Mouse (Mus musculus) hindbrain, embryonic 13.5 days (tissue): ENCODE results near the gene Arl5c. TPM values are rescaled to one million over a fixed set of nuclear protein-coding genes. Genes with fewer than 3 reads are reported as not detected.

ENCODE experiments used
- ATAC-seq: fragments of 200-750 bp; cut with Nextera tagmentation; 2 replicates; pipeline ENCODE4 v1.8.0; 2017; ENCODE audit warnings: moderate TSS enrichment; ENCODE audit not compliant: low FRiP score
- H3K27ac ChIP-seq: fragments of 300-500 bp; sonication (generic); 2 replicates; pipeline ENCODE4 v1.5.1; 2015; ENCODE audit warnings: inconsistent platforms, mild to moderate bottlenecking, moderate library complexity
- H3K27me3 ChIP-seq: fragments of 300-500 bp; sonication (generic); 2 replicates; pipeline ENCODE4 v1.6.1; 2015; ENCODE audit warnings: mild to moderate bottlenecking, inconsistent platforms
- H3K36me3 ChIP-seq: fragments of 300-500 bp; sonication (generic); 2 replicates; pipeline ENCODE4 v1.6.1; 2015; ENCODE audit warnings: mild to moderate bottlenecking, inconsistent platforms
- H3K4me1 ChIP-seq: fragments of 300-500 bp; sonication (generic); replicated peaks from 2 replicates; pipeline ENCODE4 v1.6.1; 2015; ENCODE audit warnings: inconsistent platforms
- H3K4me2 ChIP-seq: fragments of 300-500 bp; sonication (generic); 2 replicates; pipeline ENCODE4 v1.6.1; 2015; ENCODE audit warnings: inconsistent platforms, mild to moderate bottlenecking, moderate library complexity
- H3K4me3 ChIP-seq: fragments of 300-500 bp; sonication (generic); 2 replicates; pipeline ENCODE4 v1.5.1; 2015; ENCODE audit warnings: mild to moderate bottlenecking, inconsistent platforms
- H3K9ac ChIP-seq: fragments of 300-500 bp; sonication (generic); 2 replicates; pipeline ENCODE4 v1.6.1; 2015; ENCODE audit warnings: mild to moderate bottlenecking, inconsistent platforms
- H3K9me3 ChIP-seq: fragments of 300-500 bp; sonication (generic); 2 replicates; pipeline ENCODE4 v1.6.1; 2016; ENCODE audit warnings: inconsistent platforms
- WGBS: fragments of 180-500 bp; shearing (Covaris S2); methylation state at CpG from one replicate; pipeline ENCODE4 v1.1.7; 2015; 5-methylcytosine and 5-hydroxymethylcytosine counted together
- polyA plus RNA-seq: library from polyadenylated mRNA; unstranded; fragments of >200 nt; fragmentation: Nextera tagmentation; extraction: Ambion mirVana; gene quantifications from 2 replicates; pipeline ENCODE4 v1.2.1, GENCODE M21; 2015

Gene Arl5c
- polyA plus RNA-seq, 1 experiment from 2014 or later, result 10.7 TPM

DNA sequence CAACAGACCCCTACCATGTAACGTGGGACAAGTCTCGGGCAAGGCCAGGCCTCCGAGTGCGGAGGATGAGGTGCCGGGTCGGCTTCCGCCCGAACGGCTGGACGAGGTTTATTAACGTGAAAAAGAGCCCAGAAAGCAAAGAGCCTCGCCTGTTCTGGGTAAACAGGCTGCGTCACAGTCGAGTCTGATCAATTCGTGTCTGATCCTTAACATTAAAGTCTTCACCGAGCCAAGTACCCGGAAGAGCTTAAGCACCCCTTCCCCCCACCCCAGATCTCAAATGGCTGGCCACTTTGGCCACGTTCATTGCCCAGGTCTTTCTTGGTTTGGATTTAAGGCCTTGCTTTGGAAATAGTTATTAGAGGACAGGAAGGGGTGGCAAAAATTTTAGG is 31.3 kb upstream of the Arl5c start:
- H3K9me3 ChIP-seq, result no peaks in the 10 kb centered on the region
- peak overlapping the region; percentile 99 for H3K4me3 ChIP-seq
- peak overlapping the region; percentile 95 for H3K27ac ChIP-seq
- peaks cover 33% of the 10 kb centered on the region for H3K36me3 ChIP-seq
- ATAC-seq, result no peak
- peak overlapping the region; percentile 100 for H3K9ac ChIP-seq
- WGBS, result under 1% methylated on average over 18 of the region's 18 CpGs
- H3K27me3 ChIP-seq, result no peaks in the 10 kb centered on the region
- H3K4me1 ChIP-seq, result peaks cover 32% of the 10 kb centered on the region
- H3K4me2 ChIP-seq, result peak overlapping the region; percentile 97

DNA sequence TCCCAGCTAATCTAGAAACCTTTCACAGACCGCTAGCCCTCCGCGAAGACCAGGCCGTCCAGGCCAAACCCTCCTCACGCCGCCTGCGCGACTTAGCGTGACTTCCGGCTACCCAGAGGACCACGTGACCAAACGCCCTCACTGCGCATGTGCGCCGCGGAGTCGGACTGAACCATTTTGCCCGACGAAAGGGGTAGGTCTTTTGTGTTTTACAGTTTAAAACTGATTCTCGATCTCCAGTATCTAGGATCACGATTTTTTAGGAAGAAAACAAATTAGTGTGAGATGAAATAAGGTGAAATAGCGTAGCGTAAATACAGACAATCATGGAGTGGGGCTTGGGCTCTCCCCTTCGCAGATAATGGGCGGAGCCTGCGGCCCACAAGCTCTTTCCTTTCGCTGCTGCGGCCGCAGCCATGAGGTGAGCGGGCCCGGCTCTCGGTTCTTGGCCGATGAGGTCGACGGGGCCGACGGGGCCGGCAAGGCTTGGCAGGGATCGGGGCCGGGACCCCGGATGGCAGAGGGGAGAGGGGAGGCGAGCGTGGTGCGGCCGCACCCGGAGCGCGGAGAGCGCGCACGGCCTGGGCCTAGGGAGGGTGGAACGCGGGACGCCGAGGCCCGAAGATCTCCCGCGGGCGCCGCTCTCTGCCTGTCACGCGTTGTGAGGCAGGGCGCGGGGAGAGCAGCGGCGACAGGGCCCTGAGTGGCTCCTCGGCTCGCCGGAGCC is 30.8 kb upstream of the Arl5c start, which contains the start of gene Rpl19:
Rpl19 (plus strand) TSS at position 141 of the 727 bp plus-strand sequence.
- peak; percentile 65 for ATAC-seq
- H3K9me3 ChIP-seq, result no peaks in the 10 kb centered on the region
- H3K9ac ChIP-seq, result peak within 1 kb of the TSS; percentile 100
- peaks cover 29% of the 10 kb centered on the region for H3K4me1 ChIP-seq
- peak within 1 kb of the TSS; percentile 97 for H3K4me2 ChIP-seq
- no peaks in the 10 kb centered on the region for H3K27me3 ChIP-seq
- H3K27ac ChIP-seq, result peak within 1 kb of the TSS; percentile 95
- peaks cover 33% of the 10 kb centered on the region for H3K36me3 ChIP-seq
- peak within 1 kb of the TSS; percentile 99 for H3K4me3 ChIP-seq
- WGBS, result 1% methylated on average over 65 of the region's 69 CpGs

DNA sequence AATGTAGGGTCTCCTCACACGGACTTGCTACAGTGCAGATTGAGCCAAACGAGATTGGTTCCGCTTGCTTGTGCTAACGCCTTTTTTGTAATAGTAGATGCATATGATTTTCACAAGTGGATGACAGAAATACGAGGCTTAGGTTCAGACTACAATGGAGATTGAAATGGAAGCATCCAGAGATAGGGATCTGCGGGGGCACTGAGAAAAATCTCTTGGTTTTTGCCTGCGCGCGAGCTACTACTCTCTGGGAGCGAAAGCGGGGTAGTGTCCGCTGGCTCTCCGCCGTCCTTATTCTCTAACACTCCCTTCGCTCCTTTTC is 30.2 kb upstream of the Arl5c start:
- Histone ChIP-seq H3K27ac (peak overlapping the region; percentile 95), H3K4me2 (peak overlapping the region; percentile 97), H3K4me1 (peaks cover 33% of the 10 kb centered on the region), H3K4me3 (peak overlapping the region; percentile 99), H3K9ac (peak overlapping the region; percentile 100), H3K36me3 (peaks cover 31% of the 10 kb centered on the region), H3K9me3 (no peaks in the 10 kb centered on the region), H3K27me3 (no peaks in the 10 kb centered on the region)
- 5% methylated on average over 15 of the region's 15 CpGs for WGBS
- ATAC-seq, result no peak

DNA sequence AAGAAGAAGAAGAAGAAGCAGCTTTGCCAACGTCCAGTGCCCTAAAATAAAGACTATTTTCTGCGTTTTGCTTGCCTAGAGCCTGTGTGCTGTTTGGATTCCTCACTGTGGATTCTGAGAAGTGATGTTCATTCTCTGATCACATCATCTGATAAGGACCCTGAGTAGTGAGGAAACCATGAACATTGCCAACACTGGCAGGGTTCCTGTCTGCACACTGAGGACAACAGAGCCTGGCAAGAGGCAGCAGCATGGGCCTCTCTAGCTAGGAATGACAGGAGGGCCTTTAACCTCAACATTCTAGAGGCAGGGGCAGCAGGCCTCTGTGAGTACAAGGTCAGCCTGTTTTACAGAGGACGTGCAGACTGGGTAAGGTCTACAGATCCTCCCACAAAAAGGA is 28.5 kb upstream of the Arl5c start:
- ATAC-seq, result no peak
- Histone ChIP-seq H3K4me2 (no peak overlapping the region), H3K9me3 (no peaks in the 10 kb centered on the region), H3K4me1 (peaks cover 50% of the 10 kb centered on the region), H3K9ac (no peak overlapping the region), H3K36me3 (peaks cover 14% of the 10 kb centered on the region), H3K27me3 (no peaks in the 10 kb centered on the region), H3K4me3 (no peak overlapping the region), H3K27ac (no peak overlapping the region)
- 91% methylated on average over 3 of the region's 3 CpGs for WGBS

DNA sequence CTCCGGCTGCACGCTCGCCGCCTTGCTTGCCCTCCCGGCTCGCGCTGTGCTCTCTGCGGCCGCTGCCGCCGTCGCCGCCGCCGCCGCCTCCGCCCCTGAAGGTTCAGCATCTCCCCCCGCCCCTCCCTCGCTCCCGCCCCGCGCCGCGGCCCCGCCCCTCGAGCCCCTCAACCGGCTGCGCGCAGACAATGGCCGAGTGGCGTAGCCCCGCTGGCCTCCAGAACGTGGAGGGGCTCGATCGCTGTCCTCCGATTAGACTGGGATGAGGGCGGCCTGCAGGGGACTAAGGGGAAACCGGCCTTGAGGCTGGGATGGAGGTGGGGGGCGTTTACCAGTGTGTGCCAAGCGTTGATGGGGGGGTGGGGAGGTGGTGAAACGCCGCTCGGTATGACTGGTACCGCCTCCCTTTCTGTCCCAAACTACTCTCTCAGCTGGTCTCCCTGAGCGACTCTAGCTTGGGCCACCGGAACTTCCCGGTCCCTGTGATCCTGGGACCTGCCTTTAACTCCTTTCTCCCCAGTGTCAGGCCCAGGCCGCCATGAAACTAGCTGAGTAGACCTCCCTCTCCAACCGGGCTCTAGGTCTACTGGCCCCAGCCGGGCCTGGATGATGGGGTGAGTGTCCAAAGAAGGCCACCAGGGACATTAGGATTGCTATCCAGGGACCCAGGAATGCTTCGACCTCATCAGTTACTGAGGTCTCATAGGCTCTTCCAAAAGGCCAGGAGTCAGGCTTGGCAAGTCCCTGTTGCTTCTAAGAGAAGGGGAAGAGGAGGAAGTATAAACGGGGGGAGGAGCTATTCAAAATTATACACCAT is 26.8 kb upstream of the Arl5c start, which contains the start of gene Cacnb1:
Cacnb1 (minus strand) TSS at position 480 of the 817 bp plus-strand sequence.
- H3K9me3 ChIP-seq, result no peaks in the 10 kb centered on the region
- H3K27ac ChIP-seq, result peak within 1 kb of the TSS; percentile 98
- under 1% methylated on average over 39 of the region's 52 CpGs for WGBS
- H3K9ac ChIP-seq, result peak within 1 kb of the TSS; percentile 98
- H3K4me2 ChIP-seq, result peak within 1 kb of the TSS; percentile 85
- H3K4me3 ChIP-seq, result peak within 1 kb of the TSS; percentile 94
- H3K4me1 ChIP-seq, result peaks cover 61% of the 10 kb centered on the region
- peak; percentile 58 for ATAC-seq
- no peaks in the 10 kb centered on the region for H3K27me3 ChIP-seq
- peaks cover 13% of the 10 kb centered on the region for H3K36me3 ChIP-seq

DNA sequence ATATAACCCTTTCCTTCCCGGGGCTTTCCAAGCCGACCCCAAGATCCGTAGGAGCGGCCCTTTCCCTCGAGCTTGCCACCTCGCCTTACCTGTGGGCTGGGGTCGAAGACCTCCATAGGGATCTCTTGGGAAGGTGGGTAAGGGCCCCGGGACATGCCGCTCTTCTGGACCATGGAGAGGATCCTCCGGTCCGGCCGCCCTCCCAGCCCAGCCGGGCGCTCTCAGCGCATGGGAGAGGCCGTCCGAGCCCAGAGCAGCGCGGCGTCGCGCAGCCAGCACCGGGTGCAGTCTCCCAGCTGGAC is 26.2 kb upstream of the Arl5c start:
- H3K4me1 ChIP-seq, result peaks cover 58% of the 10 kb centered on the region
- H3K36me3 ChIP-seq, result peaks cover 18% of the 10 kb centered on the region
- no peaks in the 10 kb centered on the region for H3K27me3 ChIP-seq
- H3K9me3 ChIP-seq, result no peaks in the 10 kb centered on the region
- WGBS, result 0% methylated on average over 22 of the region's 23 CpGs
- H3K9ac ChIP-seq, result peak overlapping the region; percentile 98
- ATAC-seq, result no peak; the same call in 1 of the 2 replicates
- H3K4me3 ChIP-seq, result peak overlapping the region; percentile 94
- peak overlapping the region; percentile 98 for H3K27ac ChIP-seq
- peak overlapping the region; percentile 85 for H3K4me2 ChIP-seq

DNA sequence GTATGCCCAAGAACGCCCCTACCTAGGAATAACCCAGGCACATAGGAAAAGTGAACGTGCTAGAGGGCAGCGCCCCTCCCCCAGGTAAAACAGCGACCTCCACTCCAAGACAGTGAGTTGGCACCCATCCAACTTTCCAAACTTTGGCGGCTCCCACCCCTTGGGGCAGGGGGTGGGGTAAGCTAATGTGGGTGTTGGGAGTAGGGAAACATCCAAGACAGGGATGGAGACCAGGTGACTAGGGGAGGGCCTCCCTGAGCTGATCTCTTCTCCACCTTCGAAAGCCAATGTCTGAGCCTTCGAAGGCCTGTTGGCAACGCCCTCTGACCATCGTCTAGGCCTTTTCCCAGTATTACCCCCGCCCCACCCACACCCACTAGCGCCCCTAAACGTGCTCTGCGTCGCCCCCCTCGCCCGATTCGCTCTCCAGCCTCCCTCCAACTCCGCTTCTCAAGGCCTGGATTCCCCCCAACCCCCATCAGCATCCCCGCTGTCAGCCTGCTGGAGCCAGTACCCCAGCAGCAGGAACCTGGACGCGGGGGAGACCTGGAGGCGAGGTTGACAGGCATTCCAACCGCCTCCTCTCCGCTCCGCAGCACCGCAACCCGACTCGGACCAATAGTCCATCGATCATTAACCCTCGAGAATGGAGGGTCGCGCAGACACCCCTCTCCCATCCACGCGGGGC is 25.7 kb upstream of the Arl5c start:
- peaks cover 23% of the 10 kb centered on the region for H3K36me3 ChIP-seq
- WGBS, result 5% methylated on average over 30 of the region's 34 CpGs
- peaks cover 58% of the 10 kb centered on the region for H3K4me1 ChIP-seq
- H3K9me3 ChIP-seq, result no peaks in the 10 kb centered on the region
- peak overlapping the region; percentile 85 for H3K4me2 ChIP-seq
- H3K9ac ChIP-seq, result peak overlapping the region; percentile 98
- peak overlapping the region; percentile 98 for H3K27ac ChIP-seq
- ATAC-seq, result peak; percentile 22
- no peaks in the 10 kb centered on the region for H3K27me3 ChIP-seq
- peak overlapping the region; percentile 94 for H3K4me3 ChIP-seq

DNA sequence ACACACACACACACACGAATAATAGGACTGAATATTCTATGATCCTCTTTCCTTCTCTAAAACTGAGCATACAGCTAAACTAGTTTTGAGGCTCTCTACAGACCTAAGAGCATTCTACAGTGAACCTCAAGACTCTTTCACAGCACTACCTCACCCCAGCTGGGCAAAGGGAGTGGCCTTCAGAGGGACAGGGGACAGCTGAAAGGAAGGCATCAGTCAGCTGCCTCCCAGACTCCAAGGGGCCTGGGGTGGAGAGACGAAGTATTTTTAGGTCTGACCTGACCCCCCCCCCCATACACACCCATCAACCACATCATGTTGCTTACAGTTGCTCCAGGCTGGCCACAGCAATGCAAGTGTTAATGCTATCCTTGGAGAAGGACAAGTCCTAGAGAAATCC is 25.1 kb upstream of the Arl5c start:
- Histone ChIP-seq H3K9me3 (no peaks in the 10 kb centered on the region), H3K27me3 (no peaks in the 10 kb centered on the region), H3K4me2 (peak overlapping the region; percentile 85), H3K9ac (peak overlapping the region; percentile 98), H3K27ac (peak overlapping the region; percentile 98), H3K4me3 (peak overlapping the region; percentile 94), H3K36me3 (peaks cover 29% of the 10 kb centered on the region), H3K4me1 (peaks cover 57% of the 10 kb centered on the region)
- 37% methylated on average over 2 of the region's 2 CpGs for WGBS
- no peak for ATAC-seq

DNA sequence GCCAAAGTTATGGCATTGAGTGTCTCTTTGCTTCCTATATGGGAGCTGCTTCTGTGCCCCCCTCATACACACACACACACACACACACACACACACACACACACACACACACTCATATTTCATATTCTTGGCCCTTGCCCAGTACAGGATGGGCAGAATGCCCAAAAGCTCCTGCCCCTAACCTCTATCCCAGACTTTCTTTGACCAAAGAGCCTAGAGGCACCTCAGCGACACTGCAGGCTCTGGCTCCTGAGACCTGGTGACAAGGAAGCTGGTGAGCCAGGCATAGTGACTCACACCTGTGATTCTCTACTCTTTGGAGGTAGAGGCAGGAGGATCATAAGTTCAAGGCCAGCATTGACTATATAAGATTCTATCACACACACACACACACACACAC is 24.7 kb upstream of the Arl5c start:
- Histone ChIP-seq H3K4me1 (peaks cover 52% of the 10 kb centered on the region), H3K27me3 (no peaks in the 10 kb centered on the region), H3K4me2 (peak overlapping the region; percentile 85), H3K36me3 (peaks cover 33% of the 10 kb centered on the region), H3K9me3 (no peaks in the 10 kb centered on the region), H3K27ac (peak overlapping the region; percentile 98), H3K9ac (peak overlapping the region; percentile 98), H3K4me3 (peak overlapping the region; percentile 94)
- 67% methylated on average over 1 of the region's 1 CpGs for WGBS
- ATAC-seq, result no peak

DNA sequence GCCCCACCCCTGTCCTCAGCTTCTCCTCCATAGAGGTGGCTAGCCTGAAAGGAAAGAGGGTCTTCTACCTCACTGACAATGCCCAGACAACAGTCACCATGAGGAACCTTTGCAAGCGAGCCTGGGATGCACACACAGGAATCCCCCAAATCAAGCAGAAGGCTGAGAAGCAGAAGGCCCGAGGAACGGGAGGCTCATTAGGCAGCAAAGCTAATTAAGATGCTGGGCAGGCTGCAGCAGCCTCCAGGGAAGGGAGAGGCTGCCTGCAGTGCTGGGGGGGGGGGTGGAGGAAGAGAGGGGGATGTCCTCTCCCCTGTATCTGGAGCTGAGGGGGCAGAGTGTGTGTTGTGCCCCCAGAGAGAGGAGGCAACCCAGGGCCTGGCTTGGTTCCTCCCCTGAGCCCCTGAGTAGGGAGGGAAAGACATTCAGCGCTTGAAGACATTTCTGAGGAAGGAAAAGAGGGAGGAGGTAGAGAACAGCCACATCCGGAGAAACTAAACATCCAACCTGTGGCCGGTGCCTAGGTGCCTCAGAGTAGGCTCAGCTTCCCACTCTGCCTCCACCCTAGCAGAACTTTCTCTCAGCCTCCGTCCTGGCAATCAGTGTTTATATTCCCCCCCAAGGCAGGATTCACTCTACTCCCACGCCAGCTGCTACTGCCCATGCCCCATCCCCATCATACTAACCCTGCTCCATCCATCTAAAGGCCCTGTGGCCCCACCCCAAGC is 24.1 kb upstream of the Arl5c start:
- Histone ChIP-seq H3K4me2 (peak overlapping the region; percentile 85), H3K27me3 (no peaks in the 10 kb centered on the region), H3K27ac (peak overlapping the region; percentile 98), H3K36me3 (peaks cover 40% of the 10 kb centered on the region), H3K4me1 (peaks cover 49% of the 10 kb centered on the region), H3K4me3 (peak overlapping the region; percentile 94), H3K9ac (peak overlapping the region; percentile 98), H3K9me3 (no peaks in the 10 kb centered on the region)
- WGBS, result 16% methylated on average over 8 of the region's 8 CpGs
- peak; percentile 12 for ATAC-seq

DNA sequence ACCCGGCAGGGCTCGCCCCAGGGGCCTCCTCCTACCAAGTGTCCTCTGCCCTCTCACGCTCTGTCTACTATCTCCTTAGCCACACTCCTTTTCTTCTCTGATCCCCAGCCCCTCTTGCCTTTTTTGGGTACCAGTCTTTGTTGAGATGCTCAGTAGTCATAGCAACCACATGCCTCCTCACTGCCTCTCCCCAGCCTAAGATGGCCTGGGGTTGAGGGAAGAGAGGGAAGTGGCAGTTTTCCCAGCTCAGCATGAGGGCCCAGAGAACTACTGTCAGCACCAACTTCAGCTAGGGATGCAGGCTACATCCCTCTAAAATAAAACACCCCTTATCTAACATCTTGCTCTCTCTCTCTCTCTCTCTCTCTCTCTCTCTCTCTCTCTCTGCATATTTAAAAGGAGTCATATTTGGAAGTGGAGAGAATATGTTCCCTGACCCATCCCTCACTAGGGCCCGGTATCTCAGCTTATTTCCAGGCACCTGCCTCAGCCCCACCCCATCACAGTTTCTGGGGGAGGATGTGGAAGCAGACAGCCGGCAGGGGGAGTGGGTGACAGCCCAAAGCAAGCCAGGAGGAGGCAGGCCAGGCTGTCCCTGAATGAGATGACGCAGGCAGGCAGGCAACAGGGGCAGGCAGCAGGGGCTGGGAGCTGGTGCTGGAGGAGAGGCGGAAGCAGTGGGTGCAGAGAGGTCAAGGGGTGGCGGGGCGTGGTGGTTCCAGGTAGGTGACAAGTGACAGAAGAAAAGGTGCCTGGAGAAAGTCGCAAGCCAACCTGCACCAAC is 23.1 kb upstream of the Arl5c start:
- Histone ChIP-seq H3K36me3 (peaks cover 48% of the 10 kb centered on the region), H3K4me2 (peak overlapping the region; percentile 85), H3K27me3 (no peaks in the 10 kb centered on the region), H3K27ac (peak overlapping the region; percentile 98), H3K4me3 (peak overlapping the region; percentile 94), H3K4me1 (peaks cover 49% of the 10 kb centered on the region), H3K9ac (peak overlapping the region; percentile 98), H3K9me3 (no peaks in the 10 kb centered on the region)
- no peak for ATAC-seq
- WGBS, result 28% methylated on average over 10 of the region's 10 CpGs
